Mouse (Mus musculus) E14TG2a.4 (cell line): ENCODE measurements at regions not wholly inside any gene's neighbourhood (a gene's known extent, or its start where the extent isn't known, plus 50 kb on each side); places are given as distances from the start of the nearest gene placed in this dataset.

Experiments
- CTCF ChIP-seq: conservative IDR thresholded peaks from 2 replicates; pipeline ENCODE4 v1.5.1; 2014; ENCODE audit warnings: low read length
- NANOG ChIP-seq: IDR thresholded peaks from 2 replicates; pipeline ENCODE4 v1.6.1; 2014; ENCODE audit warnings: borderline replicate concordance, low read length, mixed read lengths
- POU5F1 ChIP-seq: IDR thresholded peaks from 2 replicates; pipeline ENCODE4 v1.6.1; 2014; ENCODE audit warnings: low read length, borderline replicate concordance

GRCm38 (mm10) chr10:56486584-56486983 is 109.5 kb downstream of the Gja1 start:
- TF ChIP-seq CTCF (no peak), NANOG (no peak), POU5F1 (no peak)
